Mouse (Mus musculus): Measurements from ENCODE around the gene Thap4. TPM values are rescaled to one million over a fixed set of nuclear protein-coding genes. Genes with fewer than 3 reads are reported as not detected.

The Thap4 gene
- polyA plus RNA-seq, 1 experiment: 37.1 TPM

DNA sequence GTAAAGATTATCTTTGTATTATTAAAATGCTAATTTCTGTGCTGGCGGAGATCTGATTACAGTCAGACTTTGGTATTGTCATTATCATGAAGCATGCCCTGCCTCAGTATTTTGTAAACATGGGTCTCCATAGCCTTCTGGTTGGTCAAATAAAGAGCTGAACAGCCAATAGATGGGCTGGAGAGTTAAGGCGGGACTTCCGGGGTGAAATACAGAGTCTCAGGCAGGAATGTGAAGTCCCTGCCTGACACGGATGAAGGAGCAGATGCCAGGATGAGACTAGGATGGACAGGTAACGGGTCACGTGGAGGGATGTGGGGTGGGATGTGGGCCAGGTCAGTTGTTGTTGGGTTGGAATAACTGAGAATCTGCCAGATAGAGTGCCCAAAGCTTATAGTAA, 3.4 kb downstream of the Thap4 start, which contains the start of gene Atg4b:
Gene Atg4b (plus strand): TSS at position 211 of the 400 bp plus-strand sequence.
- Histone ChIP-seq H3K4me1 (ENCODE audit: control insufficient read depth, insufficient read depth, low read length) (no peaks in the 10 kb centered on the region; the same call in 1 of the 2 replicates), H3K4me3 (ENCODE audit: insufficient read depth, low read length) (no peak within 1 kb of the TSS), H3K27ac (ENCODE audit: insufficient read depth, low read length) (no peak within 1 kb of the TSS)
- TF ChIP-seq POLR2A (IDR thresholded peaks at IDR 0.05; ENCODE audit: extremely low read depth, insufficient read depth, low read length) (no peak), CTCF (IDR thresholded peaks at IDR 0.05; ENCODE audit: extremely low read depth, insufficient read depth, low read length) (no peak)

GRCm38 (mm10) chr1:93748539-93748938, 6.1 kb downstream of the Thap4 start:
- Histone ChIP-seq H3K27ac (ENCODE audit: insufficient read depth, low read length) (no peak overlapping the region), H3K4me1 (ENCODE audit: control insufficient read depth, insufficient read depth, low read length) (no peaks in the 10 kb centered on the region; the same call in 1 of the 2 replicates), H3K4me3 (ENCODE audit: insufficient read depth, low read length) (no peak overlapping the region)
- TF ChIP-seq CTCF (IDR thresholded peaks at IDR 0.05; ENCODE audit: extremely low read depth, insufficient read depth, low read length) (no peak), POLR2A (IDR thresholded peaks at IDR 0.05; ENCODE audit: extremely low read depth, insufficient read depth, low read length) (no peak)

- TF ChIP-seq POLR2A (IDR thresholded peaks at IDR 0.05; ENCODE audit: extremely low read depth, insufficient read depth, low read length) (no peak), CTCF (IDR thresholded peaks at IDR 0.05; ENCODE audit: extremely low read depth, insufficient read depth, low read length) (no peak)
- Histone ChIP-seq H3K4me3 (ENCODE audit: insufficient read depth, low read length) (no peak overlapping the region), H3K4me1 (ENCODE audit: control insufficient read depth, insufficient read depth, low read length) (no peaks in the 10 kb centered on the region; the same call in 1 of the 2 replicates), H3K27ac (ENCODE audit: insufficient read depth, low read length) (no peak overlapping the region)
These were observed 8.5 kb downstream of the Thap4 start for GRCm38 (mm10) chr1:93746179-93746578.

DNA sequence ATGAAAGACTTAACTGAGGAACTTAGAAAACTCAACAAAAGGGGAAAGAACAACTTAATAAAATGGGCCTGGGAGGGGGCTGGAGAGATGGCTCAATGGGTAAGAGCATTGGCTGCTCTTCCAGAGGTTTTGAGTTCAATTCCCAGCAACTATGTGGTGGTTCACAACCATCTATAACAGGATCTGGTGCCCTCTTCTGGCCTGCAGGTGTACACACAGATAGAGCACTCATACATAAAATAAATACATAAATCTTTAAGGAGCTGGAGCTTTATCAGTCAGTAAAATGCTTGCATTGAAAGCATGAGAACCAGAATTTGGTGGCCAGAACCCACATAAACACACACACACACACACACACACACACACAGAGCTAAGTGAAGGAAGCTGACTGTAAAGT, 11.8 kb downstream of the Thap4 start:
- no peaks in the 10 kb centered on the region; the same call in 1 of the 2 replicates for H3K4me1 ChIP-seq (ENCODE audit: control insufficient read depth, insufficient read depth, low read length)

GRCm38 (mm10) chr1:93741987-93742386, 12.7 kb downstream of the Thap4 start:
- no peak for TF ChIP-seq CTCF (IDR thresholded peaks at IDR 0.05; ENCODE audit: extremely low read depth, insufficient read depth, low read length)
- no peak for TF ChIP-seq POLR2A (IDR thresholded peaks at IDR 0.05; ENCODE audit: extremely low read depth, insufficient read depth, low read length)
- Histone ChIP-seq H3K4me3 (ENCODE audit: insufficient read depth, low read length) (no peak overlapping the region), H3K27ac (ENCODE audit: insufficient read depth, low read length) (no peak overlapping the region), H3K4me1 (ENCODE audit: control insufficient read depth, insufficient read depth, low read length) (no peaks in the 10 kb centered on the region; the same call in 1 of the 2 replicates)

More for the DNA sequence above, 11.8 kb downstream of the Thap4 start:
- H3K27ac ChIP-seq (ENCODE audit: insufficient read depth, low read length): no peak overlapping the region
- TF ChIP-seq CTCF (IDR thresholded peaks at IDR 0.05; ENCODE audit: extremely low read depth, insufficient read depth, low read length) (no peak), POLR2A (IDR thresholded peaks at IDR 0.05; ENCODE audit: extremely low read depth, insufficient read depth, low read length) (no peak)
- H3K4me3 ChIP-seq (ENCODE audit: insufficient read depth, low read length): no peak overlapping the region

DNA sequence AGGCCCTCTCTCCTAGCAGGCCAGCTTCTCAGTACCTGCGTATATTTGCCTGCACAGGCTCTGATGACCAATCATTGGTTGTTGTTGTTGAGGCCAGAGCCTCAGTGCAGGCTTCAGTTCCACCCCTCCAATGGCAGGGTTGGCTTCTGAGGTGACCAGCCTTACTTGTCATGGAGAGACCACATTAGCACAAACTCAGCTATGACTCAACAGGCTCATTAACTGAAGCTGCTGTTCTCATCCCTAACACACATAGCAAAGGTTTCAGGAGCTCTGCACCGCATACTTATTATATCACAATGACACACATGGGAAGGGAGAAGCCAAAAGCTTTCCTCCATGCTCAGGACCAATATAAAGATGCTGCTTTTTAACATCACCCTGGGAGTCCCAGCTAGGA, 14.0 kb downstream of the Thap4 start:
- TF ChIP-seq CTCF (IDR thresholded peaks at IDR 0.05; ENCODE audit: extremely low read depth, insufficient read depth, low read length): no peak
- TF ChIP-seq POLR2A (IDR thresholded peaks at IDR 0.05; ENCODE audit: extremely low read depth, insufficient read depth, low read length): no peak
- H3K4me3 ChIP-seq (ENCODE audit: insufficient read depth, low read length): no peak overlapping the region
- no peak overlapping the region for H3K27ac ChIP-seq (ENCODE audit: insufficient read depth, low read length)
- H3K4me1 ChIP-seq (ENCODE audit: control insufficient read depth, insufficient read depth, low read length): no peaks in the 10 kb centered on the region

- TF ChIP-seq CTCF (IDR thresholded peaks at IDR 0.05; ENCODE audit: extremely low read depth, insufficient read depth, low read length): no peak
- no peak for TF ChIP-seq POLR2A (IDR thresholded peaks at IDR 0.05; ENCODE audit: extremely low read depth, insufficient read depth, low read length)
- Histone ChIP-seq H3K4me3 (ENCODE audit: insufficient read depth, low read length) (no peak overlapping the region), H3K27ac (ENCODE audit: insufficient read depth, low read length) (no peak overlapping the region), H3K4me1 (ENCODE audit: control insufficient read depth, insufficient read depth, low read length) (no peaks in the 10 kb centered on the region)
These were observed 17.0 kb downstream of the Thap4 start for GRCm38 (mm10) chr1:93737711-93738110.

GRCm38 (mm10) chr1:93735859-93736258, 18.8 kb downstream of the Thap4 start:
- no peaks in the 10 kb centered on the region for H3K4me1 ChIP-seq (ENCODE audit: control insufficient read depth, insufficient read depth, low read length)
- H3K27ac ChIP-seq (ENCODE audit: insufficient read depth, low read length): no peak overlapping the region
- H3K4me3 ChIP-seq (ENCODE audit: insufficient read depth, low read length): no peak overlapping the region
- no peak for TF ChIP-seq CTCF (IDR thresholded peaks at IDR 0.05; ENCODE audit: extremely low read depth, insufficient read depth, low read length)
- no peak for TF ChIP-seq POLR2A (IDR thresholded peaks at IDR 0.05; ENCODE audit: extremely low read depth, insufficient read depth, low read length)

DNA sequence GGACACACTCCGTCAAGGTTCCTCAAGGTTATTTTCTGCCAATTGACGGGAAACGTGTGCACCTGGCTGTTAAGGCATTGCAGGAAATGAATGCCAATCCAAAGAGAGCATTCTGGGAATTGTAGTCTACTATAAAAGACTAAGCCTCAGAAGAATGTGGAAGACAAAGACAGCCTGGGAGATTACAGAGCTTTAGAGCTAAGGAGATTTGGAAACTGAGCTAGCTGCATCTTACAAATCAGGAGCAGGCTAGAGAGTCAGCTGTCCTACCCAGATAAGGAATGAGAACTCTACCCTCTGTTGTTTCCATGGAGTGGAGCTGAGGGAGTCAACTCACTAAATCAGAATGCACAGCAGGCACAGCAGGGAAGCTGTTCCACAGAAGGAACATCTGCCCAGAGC, 22.8 kb downstream of the Thap4 start:
- no peak overlapping the region for H3K4me3 ChIP-seq (ENCODE audit: insufficient read depth, low read length)

GRCm38 (mm10) chr1:93731103-93731502, 23.6 kb downstream of the Thap4 start:
- Histone ChIP-seq H3K4me3 (ENCODE audit: insufficient read depth, low read length) (no peak overlapping the region), H3K27ac (ENCODE audit: insufficient read depth, low read length) (no peak overlapping the region), H3K4me1 (ENCODE audit: control insufficient read depth, insufficient read depth, low read length) (no peaks in the 10 kb centered on the region)
- TF ChIP-seq CTCF (IDR thresholded peaks at IDR 0.05; ENCODE audit: extremely low read depth, insufficient read depth, low read length) (no peak), POLR2A (IDR thresholded peaks at IDR 0.05; ENCODE audit: extremely low read depth, insufficient read depth, low read length) (no peak)

More for the DNA sequence above, 22.8 kb downstream of the Thap4 start:
- Histone ChIP-seq H3K4me1 (ENCODE audit: control insufficient read depth, insufficient read depth, low read length) (no peaks in the 10 kb centered on the region), H3K27ac (ENCODE audit: insufficient read depth, low read length) (no peak overlapping the region)
- TF ChIP-seq CTCF (IDR thresholded peaks at IDR 0.05; ENCODE audit: extremely low read depth, insufficient read depth, low read length): no peak

Data from cortical plate, adult 2 months (tissue).